Mouse (Mus musculus) small intestine, adult 2 months (tissue): ENCODE results near the gene Mrpl27.

ENCODE experiments used
- CTCF ChIP-seq: fragments of 200-500 bp; IDR thresholded peaks from 2 replicates; pipeline ENCODE4 v1.5.1; 2012; ENCODE audit warnings: low read depth, mild to moderate bottlenecking, control low read depth, inconsistent platforms, low read length, moderate library complexity, mixed read lengths; ENCODE audit not compliant: insufficient replicate concordance, insufficient read length; ENCODE audit errors: extremely low read depth
- POLR2A ChIP-seq: fragments of 200-500 bp; IDR thresholded peaks from 2 replicates; pipeline ENCODE4 v1.6.1; 2012; ENCODE audit warnings: low read depth, mild to moderate bottlenecking, control low read depth, inconsistent platforms, low read length, moderate library complexity

DNA sequence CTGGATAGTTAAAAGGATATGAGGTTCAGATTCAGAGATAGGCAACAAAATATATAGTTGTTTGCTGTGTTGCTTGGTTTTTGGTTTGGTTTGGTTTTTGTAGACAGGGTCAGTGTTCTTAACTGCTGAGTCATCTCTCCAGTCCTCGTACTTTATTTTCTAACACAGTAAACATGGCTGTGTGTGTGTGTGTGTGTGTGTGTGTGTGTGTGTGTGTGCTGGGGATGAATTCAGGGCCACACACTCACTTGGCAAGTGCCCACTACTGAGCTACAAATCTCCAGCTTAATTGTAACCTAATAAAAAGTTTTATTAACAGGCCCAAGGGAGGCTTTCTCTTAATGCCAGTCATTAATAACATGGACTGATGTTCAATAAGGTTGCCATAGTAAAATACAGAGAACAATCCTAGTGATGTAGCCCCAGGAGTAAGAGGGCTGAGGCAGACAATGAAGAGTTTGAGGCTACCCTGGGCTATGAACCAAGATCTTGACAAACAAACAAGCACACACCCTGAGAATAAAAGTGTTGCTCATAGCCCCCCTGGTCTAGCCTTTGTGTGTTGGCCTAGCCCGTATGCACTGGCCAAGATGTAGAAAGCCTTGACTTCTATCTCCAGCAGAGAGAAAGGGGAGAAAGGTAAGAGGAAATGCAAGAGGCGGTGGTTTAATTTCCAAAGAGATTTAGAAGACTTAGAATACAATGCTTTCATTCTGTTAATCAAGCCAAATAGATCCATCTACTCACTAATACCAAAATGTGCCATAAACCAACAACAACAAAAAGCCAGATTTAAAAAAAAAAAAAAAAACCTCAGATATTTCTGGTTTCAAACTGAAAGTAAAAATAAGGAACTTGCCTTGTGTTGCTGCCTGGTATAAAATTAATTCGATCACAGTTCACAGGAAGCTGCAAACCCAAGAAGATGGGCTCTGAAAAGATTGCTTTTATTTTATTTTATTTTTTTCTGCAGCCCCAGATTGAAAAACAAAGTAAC, 42.5 kb upstream of the Mrpl27 start:
- no peak for TF ChIP-seq CTCF
- no peak for TF ChIP-seq POLR2A
